Mouse (Mus musculus) kidney, adult 2 months (tissue): ENCODE data around the gene Sh3gl2.

Experiments used
- CTCF ChIP-seq: fragments of 200-500 bp; conservative IDR thresholded peaks from 2 replicates; pipeline ENCODE4 v1.5.1; 2011; ENCODE audit warnings: low read depth, mild to moderate bottlenecking, control low read depth, low read length, moderate library complexity, mixed read lengths; ENCODE audit not compliant: insufficient read depth, insufficient read length
- POLR2A ChIP-seq: fragments of 200-500 bp; IDR thresholded peaks from one replicate; pipeline ENCODE4 v1.6.1; 2011; ENCODE audit warnings: low read depth, low read length, control low read depth

DNA sequence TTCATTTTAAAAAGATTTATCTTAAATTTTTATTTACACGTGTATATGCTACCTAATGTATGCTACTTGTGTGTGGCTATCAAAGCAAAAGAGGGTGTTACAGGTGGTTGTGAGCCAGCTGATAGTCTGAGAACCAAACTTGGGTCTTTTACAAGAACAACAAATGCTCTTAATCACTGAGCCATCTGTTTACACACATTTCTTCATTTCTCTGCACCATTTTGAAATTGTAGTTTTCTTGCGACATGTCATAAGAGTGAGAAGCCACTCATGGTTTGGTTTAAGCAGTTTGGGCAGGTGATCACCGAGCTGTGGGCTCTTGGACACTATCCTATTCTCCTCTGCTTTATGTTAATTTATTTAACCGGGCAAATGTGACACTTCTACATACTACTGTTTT is 338.3 kb downstream of the Sh3gl2 start:
- TF ChIP-seq CTCF (no peak), POLR2A (no peak)
